Mouse (Mus musculus): ENCODE data around the gene Olfr1223. TPM values are rescaled to one million over a fixed set of nuclear protein-coding genes. Genes with fewer than 3 reads are reported as not detected.
"Not testable (repeated sequence)": the region's sequence is repeated elsewhere in the genome, so short reads cannot be mapped to it uniquely, and the experiment has no call there.

Gene Olfr1223
- polyA plus RNA-seq (2015; fragmentation: Nextera tagmentation; extraction: Ambion mirVana): not detected in 2 replicates

DNA sequence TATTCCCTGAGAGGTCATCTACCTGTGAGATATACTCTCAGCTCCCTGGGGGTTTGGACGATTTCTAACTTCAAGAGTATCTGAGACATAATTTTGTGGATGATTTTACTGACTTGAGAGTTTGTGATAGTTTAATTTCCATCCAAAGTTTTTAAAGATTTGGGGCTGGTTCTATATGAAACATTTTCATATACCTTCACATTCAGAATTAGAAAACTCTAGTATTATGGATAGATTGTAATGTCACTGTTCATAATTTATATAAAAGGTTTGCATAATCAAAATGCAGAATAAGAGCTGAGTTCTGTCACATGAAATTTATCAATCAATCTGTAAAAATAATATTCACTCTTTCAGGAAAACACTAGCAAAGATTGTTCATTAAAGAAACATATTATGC lies at the start of gene Olfr1223:
Gene Olfr1223 (minus strand): TSS at position 101 of the 400 bp plus-strand sequence.
- H3K27ac ChIP-seq: no peak within 1 kb of the TSS
- no peak within 1 kb of the TSS for H3K4me2 ChIP-seq (ENCODE audit: low read length)
- 81% methylated on average over 1 of the region's 1 CpGs for WGBS
- no peaks in the 10 kb centered on the region for H3K27me3 ChIP-seq (ENCODE audit: insufficient read depth, low read length)
- no peak within 1 kb of the TSS for H3K9ac ChIP-seq (ENCODE audit: low read depth, low read length)
- H3K4me1 ChIP-seq (replicated peaks; ENCODE audit: insufficient read depth, low read length): no peaks in the 10 kb centered on the region
- no peak for ATAC-seq (replicated peaks; ENCODE audit: low FRiP score, low read depth)
- no peak within 1 kb of the TSS for H3K4me3 ChIP-seq (replicated peaks; ENCODE audit: low read depth, low read length)
- H3K36me3 ChIP-seq (ENCODE audit: insufficient read depth, low read length): no peaks in the 10 kb centered on the region
- H3K9me3 ChIP-seq (replicated peaks; ENCODE audit: low read length): no peaks in the 10 kb centered on the region
- no peak for TF ChIP-seq CTCF (IDR thresholded peaks at IDR 0.05; ENCODE audit: low read depth)
- DNase-seq (ENCODE audit: low spot score): no peak

DNA sequence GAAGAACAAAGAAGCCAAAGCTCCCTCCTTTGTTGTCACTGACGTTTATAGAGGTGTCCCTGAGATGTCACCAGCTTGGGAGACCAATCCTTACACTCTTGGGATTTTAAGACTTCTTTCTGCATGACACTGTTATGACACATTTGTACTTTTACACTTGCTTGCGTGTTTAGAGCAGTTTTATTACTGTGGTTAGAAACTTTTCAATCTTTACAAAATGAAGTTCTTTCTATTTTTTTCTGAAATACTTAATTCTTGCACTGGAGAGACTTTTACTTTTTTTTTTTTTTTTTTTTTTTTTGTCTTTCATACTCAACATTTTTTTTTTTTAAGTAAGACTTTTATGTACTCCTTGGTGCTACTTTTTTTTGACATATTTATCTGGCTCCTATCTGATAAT lies 48.6 kb upstream of the Olfr1223 start, which contains the start of gene Olfr1226:
Gene Olfr1226 (minus strand): TSS at position 101 of the 400 bp plus-strand sequence.
- ATAC-seq (replicated peaks; ENCODE audit: low FRiP score, low read depth) (no peak), DNase-seq (ENCODE audit: low spot score) (no peak)
- 59% methylated on average over 2 of the region's 2 CpGs for WGBS
- Histone ChIP-seq H3K9ac (ENCODE audit: low read depth, low read length) (no peak within 1 kb of the TSS), H3K4me2 (ENCODE audit: low read length) (no peak within 1 kb of the TSS), H3K9me3 (replicated peaks; ENCODE audit: low read length) (no peaks in the 10 kb centered on the region), H3K4me1 (replicated peaks; ENCODE audit: insufficient read depth, low read length) (no peaks in the 10 kb centered on the region), H3K36me3 (ENCODE audit: insufficient read depth, low read length) (no peaks in the 10 kb centered on the region), H3K27ac (no peak within 1 kb of the TSS), H3K4me3 (replicated peaks; ENCODE audit: low read depth, low read length) (no peak within 1 kb of the TSS), H3K27me3 (ENCODE audit: insufficient read depth, low read length) (no peaks in the 10 kb centered on the region)
- no peak for TF ChIP-seq CTCF (IDR thresholded peaks at IDR 0.05; ENCODE audit: low read depth)

DNA sequence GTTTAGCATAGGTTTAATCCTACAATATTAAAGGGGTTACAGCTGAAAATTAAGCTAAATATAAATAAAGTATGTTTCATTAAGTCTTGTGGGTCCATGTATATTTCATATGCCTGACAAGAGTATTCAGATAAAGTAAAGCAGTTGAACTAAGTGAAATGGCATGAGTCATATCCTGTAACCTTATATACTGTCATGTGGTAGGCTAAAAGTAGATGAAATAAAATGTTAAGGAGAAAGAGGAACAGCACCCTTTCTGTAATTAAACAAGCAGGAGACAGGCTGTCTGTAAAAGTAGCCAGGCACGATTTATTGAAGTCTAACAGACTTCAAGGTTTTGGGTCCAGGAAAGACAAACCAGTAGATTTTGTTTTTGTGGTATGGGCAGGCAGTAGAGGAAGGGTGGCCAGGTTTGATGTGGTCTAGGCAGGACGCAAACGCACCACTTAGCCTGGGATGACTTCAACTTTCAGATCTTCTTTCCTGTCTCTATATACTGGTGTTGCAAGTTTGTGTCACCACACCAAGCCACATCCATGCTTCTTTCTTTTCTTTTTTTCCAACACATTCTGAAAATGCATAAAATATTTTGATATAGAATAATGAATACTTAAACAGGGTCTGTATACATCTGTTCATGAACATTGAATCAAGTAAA lies 45.1 kb upstream of the Olfr1223 start:
- no peaks in the 10 kb centered on the region for H3K36me3 ChIP-seq (ENCODE audit: insufficient read depth, low read length)
- no peaks in the 10 kb centered on the region for H3K9me3 ChIP-seq (replicated peaks; ENCODE audit: low read length)
- H3K4me2 ChIP-seq (ENCODE audit: low read length): no peak overlapping the region
- 81% methylated on average over 3 of the region's 3 CpGs for WGBS
- ATAC-seq (replicated peaks; ENCODE audit: low FRiP score, low read depth) (no peak), DNase-seq (ENCODE audit: low spot score) (no peak)
- no peaks in the 10 kb centered on the region for H3K27me3 ChIP-seq (ENCODE audit: insufficient read depth, low read length)
- TF ChIP-seq CTCF (IDR thresholded peaks at IDR 0.05; ENCODE audit: low read depth): no peak
- H3K4me3 ChIP-seq (replicated peaks; ENCODE audit: low read depth, low read length): no peak overlapping the region
- no peak overlapping the region for H3K27ac ChIP-seq
- H3K4me1 ChIP-seq (replicated peaks; ENCODE audit: insufficient read depth, low read length): no peaks in the 10 kb centered on the region
- no peak overlapping the region for H3K9ac ChIP-seq (ENCODE audit: low read depth, low read length)

DNA sequence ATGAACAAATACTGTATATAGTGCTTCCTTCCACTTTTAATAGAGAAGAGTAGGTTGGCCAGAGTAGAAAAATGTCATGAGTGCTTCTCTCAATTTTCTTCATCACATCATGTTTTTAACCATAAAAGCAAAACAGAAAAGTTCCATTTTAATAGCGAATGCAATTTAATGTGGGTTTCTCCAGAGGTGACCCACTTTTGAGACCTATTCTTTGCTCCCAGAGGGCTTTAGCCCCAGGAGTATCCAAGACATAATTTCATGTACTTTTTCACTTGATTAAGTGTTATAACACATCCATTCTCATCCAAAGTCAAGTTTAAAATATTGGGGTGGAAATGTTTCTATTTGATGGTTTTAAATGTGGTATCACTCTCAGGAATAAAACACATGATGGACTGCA lies 23.2 kb upstream of the Olfr1223 start, which contains the start of gene Olfr1225:
Gene Olfr1225 (minus strand): TSS at position 101 of the 400 bp plus-strand sequence.
- DNase-seq (ENCODE audit: low spot score) (no peak), ATAC-seq (replicated peaks; ENCODE audit: low FRiP score, low read depth) (no peak)
- H3K9me3 ChIP-seq (replicated peaks; ENCODE audit: low read length): no peaks in the 10 kb centered on the region
- no peak within 1 kb of the TSS for H3K4me3 ChIP-seq (replicated peaks; ENCODE audit: low read depth, low read length)
- H3K36me3 ChIP-seq (ENCODE audit: insufficient read depth, low read length): no peaks in the 10 kb centered on the region
- 89% methylated on average over 1 of the region's 1 CpGs for WGBS
- H3K27me3 ChIP-seq (ENCODE audit: insufficient read depth, low read length): no peaks in the 10 kb centered on the region
- no peak within 1 kb of the TSS for H3K27ac ChIP-seq
- H3K9ac ChIP-seq (ENCODE audit: low read depth, low read length): no peak within 1 kb of the TSS
- H3K4me1 ChIP-seq (replicated peaks; ENCODE audit: insufficient read depth, low read length): no peaks in the 10 kb centered on the region
- H3K4me2 ChIP-seq (ENCODE audit: low read length): no peak within 1 kb of the TSS
- TF ChIP-seq CTCF (IDR thresholded peaks at IDR 0.05; ENCODE audit: low read depth): no peak

DNA sequence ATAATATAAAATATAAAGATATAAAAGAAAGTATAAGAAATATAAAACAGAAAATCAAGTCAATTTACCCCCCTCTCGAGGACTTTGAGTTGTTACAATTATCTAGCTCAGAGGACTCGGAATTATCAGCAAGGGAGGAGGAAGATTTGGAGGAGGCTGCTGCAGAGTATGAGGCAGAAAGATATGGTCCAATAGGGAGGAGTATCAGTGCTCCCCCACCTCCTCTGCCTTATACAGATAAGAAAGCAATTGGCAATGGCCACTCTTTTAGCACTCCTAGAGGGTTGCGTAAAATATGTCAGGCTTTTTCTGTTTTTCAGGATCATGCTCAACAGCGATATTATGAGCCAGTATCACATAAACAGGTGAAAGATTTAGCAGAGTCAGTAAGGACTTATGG lies 13.4 kb upstream of the Olfr1223 start:
- 91% methylated on average over 4 of the region's 4 CpGs for WGBS
- H3K4me2 ChIP-seq (ENCODE audit: low read length); DNase-seq (ENCODE audit: low spot score); H3K27me3 ChIP-seq (ENCODE audit: insufficient read depth, low read length); H3K9me3 ChIP-seq (replicated peaks; ENCODE audit: low read length); H3K9ac ChIP-seq (ENCODE audit: low read depth, low read length); ATAC-seq (replicated peaks; ENCODE audit: low FRiP score, low read depth); H3K36me3 ChIP-seq (ENCODE audit: insufficient read depth, low read length); H3K27ac ChIP-seq; H3K4me3 ChIP-seq (replicated peaks; ENCODE audit: low read depth, low read length); H3K4me1 ChIP-seq (replicated peaks; ENCODE audit: insufficient read depth, low read length): not testable (repeated sequence)

DNA sequence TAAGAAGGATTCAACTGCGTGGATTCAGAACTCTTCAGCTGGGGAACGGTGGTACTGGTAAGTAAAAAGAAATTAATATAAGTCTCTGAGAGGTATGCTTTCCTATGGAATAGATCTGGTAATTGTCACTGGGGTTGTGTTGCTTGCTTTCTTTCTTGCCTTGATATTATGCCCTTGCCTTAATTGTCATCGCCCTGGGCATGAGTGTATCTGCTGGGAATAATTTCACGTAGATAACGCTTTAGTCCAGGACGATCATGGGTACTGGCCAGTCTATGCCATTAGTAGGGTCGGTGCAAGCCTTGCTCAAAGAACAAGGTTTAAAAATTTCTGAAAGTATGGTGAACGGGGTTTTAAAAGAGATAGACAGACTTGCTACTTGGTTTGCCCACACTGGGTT lies 12.6 kb upstream of the Olfr1223 start, which contains the start of gene Olfr1224-ps1:
Gene Olfr1224-ps1 (minus strand): TSS at position 101 of the 400 bp plus-strand sequence.
- not testable (repeated sequence) for H3K4me1 ChIP-seq (replicated peaks; ENCODE audit: insufficient read depth, low read length); H3K27me3 ChIP-seq (ENCODE audit: insufficient read depth, low read length); H3K4me2 ChIP-seq (ENCODE audit: low read length); H3K4me3 ChIP-seq (replicated peaks; ENCODE audit: low read depth, low read length); H3K9ac ChIP-seq (ENCODE audit: low read depth, low read length); DNase-seq (ENCODE audit: low spot score); H3K27ac ChIP-seq; ATAC-seq (replicated peaks; ENCODE audit: low FRiP score, low read depth); H3K9me3 ChIP-seq (replicated peaks; ENCODE audit: low read length); H3K36me3 ChIP-seq (ENCODE audit: insufficient read depth, low read length)
- WGBS: 92% methylated on average over 8 of the region's 8 CpGs

DNA sequence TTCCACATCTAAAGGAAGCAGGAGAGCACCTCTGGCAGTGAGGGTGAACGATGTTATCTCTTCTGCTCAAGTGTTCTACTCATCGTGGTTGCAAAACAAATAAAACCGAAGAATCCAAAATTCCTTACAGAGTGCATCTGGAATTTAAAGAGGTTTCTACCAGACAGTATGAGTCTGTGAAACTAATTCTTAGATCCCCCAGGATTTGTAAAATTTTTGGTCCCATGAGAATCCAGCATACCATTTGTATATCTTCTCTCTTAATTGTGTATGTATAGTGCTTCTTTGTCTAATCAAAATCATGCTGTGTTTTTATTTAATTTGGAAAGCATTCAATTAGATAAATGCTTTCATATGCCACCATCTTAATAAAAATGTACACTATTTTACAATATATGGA lies 18.4 kb downstream of the Olfr1223 start, which contains the start of gene Olfr1222:
Gene Olfr1222 (minus strand): TSS at position 101 of the 400 bp plus-strand sequence.
- 76% methylated on average over 3 of the region's 3 CpGs for WGBS
- Histone ChIP-seq H3K9me3 (replicated peaks; ENCODE audit: low read length) (no peaks in the 10 kb centered on the region), H3K27ac (no peak within 1 kb of the TSS), H3K36me3 (ENCODE audit: insufficient read depth, low read length) (no peaks in the 10 kb centered on the region), H3K27me3 (ENCODE audit: insufficient read depth, low read length) (no peaks in the 10 kb centered on the region), H3K4me3 (replicated peaks; ENCODE audit: low read depth, low read length) (no peak within 1 kb of the TSS), H3K4me1 (replicated peaks; ENCODE audit: insufficient read depth, low read length) (no peaks in the 10 kb centered on the region), H3K4me2 (ENCODE audit: low read length) (no peak within 1 kb of the TSS), H3K9ac (ENCODE audit: low read depth, low read length) (no peak within 1 kb of the TSS)
- TF ChIP-seq CTCF (IDR thresholded peaks at IDR 0.05; ENCODE audit: low read depth): no peak
- no peak for DNase-seq (ENCODE audit: low spot score)
- no peak for ATAC-seq (replicated peaks; ENCODE audit: low FRiP score, low read depth)

All from kidney, postnatal 0 days (tissue).